8 mouse cellular contexts compared by ENCODE assay signal in the genomic region with DNA sequence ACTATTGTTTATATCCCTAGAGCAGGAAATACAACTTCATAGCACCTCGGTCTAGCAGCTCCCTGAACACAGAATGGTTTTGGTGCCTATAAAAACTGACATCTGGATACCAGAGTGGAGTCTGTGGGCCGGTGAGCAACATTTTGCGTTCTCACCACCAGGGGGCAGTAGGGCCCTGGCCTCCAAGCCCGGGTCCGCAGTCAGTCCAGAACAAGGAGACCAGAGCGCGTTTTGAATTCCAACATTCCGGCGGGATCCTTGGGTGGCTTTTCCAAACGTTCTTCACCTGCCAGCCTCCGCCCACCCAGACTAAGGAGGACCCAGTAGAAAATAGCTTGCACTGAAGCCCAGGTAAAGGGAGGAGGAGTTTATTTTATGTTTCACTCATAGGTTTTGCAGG. TPM values are rescaled to one million over a fixed set of nuclear protein-coding genes. Genes with fewer than 3 reads are reported as not detected.
A peak's percentile ranks its signal among the peaks of the same experiment; 100 is the strongest.
DNase-seq lines count a peak whose midpoint lies in the region; ATAC-seq lines count a peak whose summit lies in the region.
"Had no signal": no experiment of that assay in that cellular context is flagged by ENCODE, and none has a peak within 500 bp of the region (broad histone marks: within the 10 kb centered on the region; RNA-seq: fewer than 3 reads in every experiment).

No protein-coding gene starts in this region.

- no peak overlapping the region for H3K27ac ChIP-seq in intestine, embryonic 16.5 days (ENCODE audit: low read length)
- no peak overlapping the region for H3K27ac ChIP-seq in midbrain, embryonic 15.5 days
- H3K27ac ChIP-seq: macrophage had no signal

- no peak for ATAC-seq in intestine, embryonic 16.5 days
- ATAC-seq in midbrain, embryonic 15.5 days (replicated peaks), result no peak

- H3K36me3 ChIP-seq in intestine, embryonic 16.5 days (ENCODE audit: control insufficient read depth, insufficient read depth, low read length), result no peaks in the 10 kb centered on the region
- H3K36me3 ChIP-seq in midbrain, embryonic 15.5 days (replicated peaks), result no peaks in the 10 kb centered on the region

- peaks cover 29% of the 10 kb centered on the region for H3K4me1 ChIP-seq in intestine, embryonic 16.5 days (ENCODE audit: control insufficient read depth, insufficient read depth, low read length)
- peaks cover 32% of the 10 kb centered on the region for H3K4me1 ChIP-seq in midbrain, embryonic 15.5 days

- H3K4me2 ChIP-seq in intestine, embryonic 16.5 days (ENCODE audit: low read depth, low read length), result no peak overlapping the region
- peak overlapping the region; percentile 16; the same call in 1 of the 2 replicates for H3K4me2 ChIP-seq in midbrain, embryonic 15.5 days

- 2% methylated on average over 11 of the region's 11 CpGs for WGBS in intestine, embryonic 16.5 days
- under 1% methylated on average over 11 of the region's 11 CpGs for WGBS in midbrain, embryonic 15.5 days

- intact Hi-C loops in left cerebral cortex, postnatal 25 days (cut with DNase I), result no loop called here

- peak; percentile 81 for DNase-seq in adipocyte (ENCODE audit: low spot score)
- peak; percentile 88 to 93 for DNase-seq in cerebellum, postnatal 25 days
- DNase-seq in gastrocnemius, adult 8-10 months (ENCODE audit: low spot score in 2 of 2), result peak; percentile 78 to 79
- DNase-seq in left cerebral cortex, postnatal 25 days (ENCODE audit: low spot score in 2 of 2), result peak; percentile 85 to 90
- DNase-seq in spleen, postnatal 10 days (ENCODE audit: low spot score in 2 of 2), result peak; percentile 77 to 87

- peak overlapping the region; percentile 7; the same call in 1 of the 2 replicates for H3K4me3 ChIP-seq in intestine, embryonic 16.5 days (ENCODE audit: low read length)
- H3K4me3 ChIP-seq in midbrain, embryonic 15.5 days, result no peak overlapping the region

- no peaks in the 10 kb centered on the region for H3K9me3 ChIP-seq in intestine, embryonic 16.5 days (ENCODE audit: control insufficient read depth, low read length)
- H3K9me3 ChIP-seq in midbrain, embryonic 15.5 days, result no peaks in the 10 kb centered on the region

- H3K27me3 ChIP-seq in intestine, embryonic 16.5 days (replicated peaks; ENCODE audit: control insufficient read depth, insufficient read depth, low read length), result peaks cover 27% of the 10 kb centered on the region
- peaks cover 35% of the 10 kb centered on the region for H3K27me3 ChIP-seq in midbrain, embryonic 15.5 days (replicated peaks)

- H3K9ac ChIP-seq in intestine, embryonic 16.5 days (ENCODE audit: low read depth, low read length), result no peak overlapping the region
- no peak overlapping the region for H3K9ac ChIP-seq in midbrain, embryonic 15.5 days

RNA-seq across cellular contexts. Expression of gene 2210011C24Rik, which starts 2.1 kb away (rescaled TPM):
- 1 to 10 TPM; 1.1 to 3.9 (median 2.5) TPM for total RNA-seq in gastrocnemius, adult 8-10 months (2022)
- polyA plus RNA-seq in intestine, embryonic 16.5 days (2015; fragmentation: Nextera tagmentation; extraction: Ambion mirVana), result 2.1 and 3.1 TPM in 2 replicates
- total RNA-seq in left cerebral cortex, postnatal 25 days (2021), result 1 to 10 TPM; 1.3 to 2.1 TPM
- 0.26 and 0.39 TPM in 2 replicates for polyA plus RNA-seq in midbrain, embryonic 15.5 days (2015; fragmentation: Nextera tagmentation; extraction: Ambion mirVana)

RNA-seq across cellular contexts. Expression of gene 1700067K01Rik, which starts 8.6 kb away (rescaled TPM):
- not detected for total RNA-seq in gastrocnemius, adult 8-10 months (2022)
- polyA plus RNA-seq in intestine, embryonic 16.5 days (2015; fragmentation: Nextera tagmentation; extraction: Ambion mirVana), result 0.66 and 0.84 TPM in 2 replicates
- total RNA-seq in left cerebral cortex, postnatal 25 days (2021), result under 1 TPM; 0.37 to 0.62 TPM
- polyA plus RNA-seq in midbrain, embryonic 15.5 days (2015; fragmentation: Nextera tagmentation; extraction: Ambion mirVana), result 0.66 and 1.0 TPM in 2 replicates
- polyA plus RNA-seq: macrophage had no signal

RNA-seq across cellular contexts. Expression of gene Palm3, which starts 11.4 kb away (rescaled TPM):
- under 1 TPM in 2 of 4 experiments, not detected in 2; 0.11 to 0.16 TPM for total RNA-seq in gastrocnemius, adult 8-10 months (2022)
- polyA plus RNA-seq in intestine, embryonic 16.5 days (2015; fragmentation: Nextera tagmentation; extraction: Ambion mirVana), result 5.8 and 6.4 TPM in 2 replicates
- 1 to 10 TPM; 1.2 to 1.4 TPM for total RNA-seq in left cerebral cortex, postnatal 25 days (2021)
- polyA plus RNA-seq in midbrain, embryonic 15.5 days (2015; fragmentation: Nextera tagmentation; extraction: Ambion mirVana), result 2.6 and 2.8 TPM in 2 replicates

RNA-seq across cellular contexts. Expression of gene Samd1, which starts 12.4 kb away (rescaled TPM):
- total RNA-seq in gastrocnemius, adult 8-10 months (2022), result 10 to 100 TPM; 14.6 to 17.7 (median 16.2) TPM
- 5.8 and 6.0 TPM in 2 replicates for polyA plus RNA-seq in intestine, embryonic 16.5 days (2015; fragmentation: Nextera tagmentation; extraction: Ambion mirVana)
- 10 to 100 TPM; 40.7 to 46.8 TPM for total RNA-seq in left cerebral cortex, postnatal 25 days (2021)
- polyA plus RNA-seq in midbrain, embryonic 15.5 days (2015; fragmentation: Nextera tagmentation; extraction: Ambion mirVana), result 7.1 and 7.2 TPM in 2 replicates

RNA-seq across cellular contexts. Expression of gene Il27ra, which starts 32.5 kb away (rescaled TPM):
- under 1 TPM; 0.27 to 0.56 (median 0.43) TPM for total RNA-seq in gastrocnemius, adult 8-10 months (2022)
- 1.2 and 1.4 TPM in 2 replicates for polyA plus RNA-seq in intestine, embryonic 16.5 days (2015; fragmentation: Nextera tagmentation; extraction: Ambion mirVana)
- total RNA-seq in left cerebral cortex, postnatal 25 days (2021), result under 1 TPM; 0.16 to 0.62 TPM
- polyA plus RNA-seq in midbrain, embryonic 15.5 days (2015; fragmentation: Nextera tagmentation; extraction: Ambion mirVana), result 0.58 and 0.68 TPM in 2 replicates
